Mouse (Mus musculus): ENCODE measurements around the gene Kcnc4. TPM values are rescaled to one million over a fixed set of nuclear protein-coding genes. Genes with fewer than 3 reads are reported as not detected.

Gene Kcnc4
- total RNA-seq, 2 experiments from 2014 or later, result 37.2 to 45.8 TPM

Other genes with a start within 250 kb of the Kcnc4 start
- gene Cym, start 237.8 kb downstream of the Kcnc4 start, total RNA-seq (2021), result not detected
- gene A630076J17Rik, start 228.9 kb downstream of the Kcnc4 start, total RNA-seq (2021), result not detected
- gene Prok1, start 219.8 kb downstream of the Kcnc4 start, total RNA-seq (2021), result under 1 TPM in 1 of 2 experiments, not detected in 1; 0.23 TPM
- 10 to 100 TPM; 56.2 to 57.1 TPM for gene Lamtor5, start 180.7 kb downstream of the Kcnc4 start, total RNA-seq (2021)
- under 1 TPM; 0.18 to 0.37 TPM for gene Slc16a4, start 168.3 kb downstream of the Kcnc4 start, total RNA-seq (2021)
- 10 to 100 TPM; 29.0 to 31.3 TPM for gene Rbm15, start 125.9 kb downstream of the Kcnc4 start, total RNA-seq (2021)
- 1 to 10 TPM; 1.2 to 1.4 TPM for gene Slc6a17, start 58.5 kb upstream of the Kcnc4 start, total RNA-seq (2021)
- gene Ubl4b, start 95.5 kb upstream of the Kcnc4 start, total RNA-seq (2021), result not detected
- gene Alx3, start 135.5 kb upstream of the Kcnc4 start, total RNA-seq (2021), result not detected
- gene Gm10961, start 171.8 kb upstream of the Kcnc4 start, total RNA-seq (2021), result not detected
- gene Strip1, start 172.1 kb upstream of the Kcnc4 start, total RNA-seq (2021), result 10 to 100 TPM; 26.6 to 31.5 TPM
- gene Ahcyl1, start 237.0 kb upstream of the Kcnc4 start, total RNA-seq (2021), result 10 to 100 TPM; 68.5 to 83.4 TPM